Mouse (Mus musculus) heart, embryonic 15.5 days (tissue): ENCODE results near the gene Hivep3. TPM values are rescaled to one million over a fixed set of nuclear protein-coding genes. Genes with fewer than 3 reads are reported as not detected.

ENCODE experiments used
- ATAC-seq: fragments of 200-750 bp; cut with Nextera tagmentation; replicated peaks from 2 replicates; pipeline ENCODE4 v1.8.0; 2017; ENCODE audit warnings: low read depth, moderate TSS enrichment; ENCODE audit not compliant: insufficient number of reproducible peaks, insufficient read depth, low FRiP score
- H3K27ac ChIP-seq: fragments of 300-500 bp; sonication (generic); 2 replicates; pipeline ENCODE4 v1.5.1; 2015; ENCODE audit warnings: mild to moderate bottlenecking, inconsistent platforms
- H3K27me3 ChIP-seq: fragments of 300-500 bp; sonication (generic); 2 replicates; pipeline ENCODE4 v1.6.1; 2015; ENCODE audit warnings: inconsistent platforms
- H3K36me3 ChIP-seq: fragments of 300-500 bp; sonication (generic); 2 replicates; pipeline ENCODE4 v1.6.1; 2015; ENCODE audit warnings: mild to moderate bottlenecking, inconsistent platforms
- H3K4me1 ChIP-seq: fragments of 300-500 bp; sonication (generic); replicated peaks from 2 replicates; pipeline ENCODE4 v1.6.1; 2015; ENCODE audit warnings: inconsistent platforms
- H3K4me2 ChIP-seq: fragments of 300-500 bp; sonication (generic); 2 replicates; pipeline ENCODE4 v1.6.1; 2015; ENCODE audit warnings: inconsistent platforms, mild to moderate bottlenecking, moderate library complexity
- H3K4me3 ChIP-seq: fragments of 300-500 bp; sonication (generic); 2 replicates; pipeline ENCODE4 v1.5.1; 2015; ENCODE audit warnings: mild to moderate bottlenecking, inconsistent platforms
- H3K9ac ChIP-seq: fragments of 300-500 bp; sonication (generic); 2 replicates; pipeline ENCODE4 v1.6.1; 2015; ENCODE audit warnings: mild to moderate bottlenecking, inconsistent platforms
- H3K9me3 ChIP-seq: fragments of 300-500 bp; sonication (generic); replicated peaks from 2 replicates; pipeline ENCODE4 v1.6.1; 2016; ENCODE audit warnings: inconsistent platforms
- WGBS: fragments of 180-500 bp; shearing (Covaris S2); methylation state at CpG from one replicate; pipeline ENCODE4 v1.1.7; 2015; ENCODE audit warnings: mixed read lengths; 5-methylcytosine and 5-hydroxymethylcytosine counted together
- polyA plus RNA-seq: library from polyadenylated mRNA; unstranded; fragments of >200 nt; fragmentation: Nextera tagmentation; extraction: Ambion mirVana; gene quantifications from 2 replicates; pipeline ENCODE4 v1.2.1, GENCODE M21; 2015

The Hivep3 gene
- 6.7 and 8.9 TPM in 2 replicates for polyA plus RNA-seq

GRCm38 (mm10) chr4:119733184-119733880, at the start of gene Hivep3:
Gene Hivep3 (plus strand): TSS chr4:119733784.
- peak; percentile 100 for ATAC-seq

GRCm38 (mm10) chr4:119685746-119686145, 47.8 kb upstream of the Hivep3 start:
- Histone ChIP-seq H3K9me3 (no peaks in the 10 kb centered on the region), H3K9ac (no peak overlapping the region), H3K4me2 (no peak overlapping the region), H3K36me3 (no peaks in the 10 kb centered on the region), H3K4me3 (no peak overlapping the region), H3K27me3 (no peaks in the 10 kb centered on the region), H3K4me1 (no peaks in the 10 kb centered on the region; the same call in 1 of the 2 replicates), H3K27ac (no peak overlapping the region)
- ATAC-seq = no peak
- 74% methylated on average over 2 of the region's 2 CpGs for WGBS

More at GRCm38 (mm10) chr4:119733184-119733880, at the start of gene Hivep3:
- Histone ChIP-seq H3K9ac (peak within 1 kb of the TSS; percentile 77), H3K9me3 (no peaks in the 10 kb centered on the region), H3K4me3 (peak within 1 kb of the TSS; percentile 88), H3K36me3 (no peaks in the 10 kb centered on the region), H3K4me1 (peaks cover 13% of the 10 kb centered on the region), H3K27ac (peak within 1 kb of the TSS; percentile 87), H3K27me3 (peaks cover 9% of the 10 kb centered on the region), H3K4me2 (peak within 1 kb of the TSS; percentile 99)
- under 1% methylated on average over 47 of the region's 47 CpGs for WGBS

- Histone ChIP-seq H3K4me2 (no peak overlapping the region), H3K9me3 (no peaks in the 10 kb centered on the region), H3K9ac (no peak overlapping the region), H3K27ac (no peak overlapping the region), H3K4me1 (no peaks in the 10 kb centered on the region), H3K36me3 (no peaks in the 10 kb centered on the region), H3K27me3 (no peaks in the 10 kb centered on the region), H3K4me3 (no peak overlapping the region)
- no peak for ATAC-seq
- 46% methylated on average over 2 of the region's 2 CpGs for WGBS
Measured at GRCm38 (mm10) chr4:119698339-119698738, 35.2 kb upstream of the Hivep3 start.

- 70% methylated on average over 11 of the region's 11 CpGs for WGBS
- ATAC-seq = no peak
- H3K27ac ChIP-seq = no peak overlapping the region
Measured at GRCm38 (mm10) chr4:119701269-119701954, 32.2 kb upstream of the Hivep3 start.

GRCm38 (mm10) chr4:119703965-119704364, 29.6 kb upstream of the Hivep3 start:
- Histone ChIP-seq H3K27ac (no peak overlapping the region), H3K4me2 (no peak overlapping the region), H3K4me3 (no peak overlapping the region), H3K9me3 (no peaks in the 10 kb centered on the region), H3K27me3 (no peaks in the 10 kb centered on the region), H3K9ac (no peak overlapping the region), H3K36me3 (no peaks in the 10 kb centered on the region), H3K4me1 (no peaks in the 10 kb centered on the region)
- ATAC-seq = no peak
- 73% methylated on average over 8 of the region's 8 CpGs for WGBS

More at GRCm38 (mm10) chr4:119701269-119701954, 32.2 kb upstream of the Hivep3 start:
- Histone ChIP-seq H3K9ac (no peak overlapping the region), H3K36me3 (no peaks in the 10 kb centered on the region), H3K4me1 (no peaks in the 10 kb centered on the region), H3K4me3 (no peak overlapping the region), H3K4me2 (no peak overlapping the region), H3K27me3 (no peaks in the 10 kb centered on the region), H3K9me3 (no peaks in the 10 kb centered on the region)

- Histone ChIP-seq H3K4me1 (no peaks in the 10 kb centered on the region), H3K27me3 (no peaks in the 10 kb centered on the region), H3K9me3 (no peaks in the 10 kb centered on the region), H3K4me2 (no peak overlapping the region), H3K27ac (no peak overlapping the region), H3K9ac (no peak overlapping the region), H3K4me3 (no peak overlapping the region), H3K36me3 (no peaks in the 10 kb centered on the region)
- ATAC-seq = no peak
- 67% methylated on average over 5 of the region's 5 CpGs for WGBS
Measured at GRCm38 (mm10) chr4:119707326-119707725, 26.3 kb upstream of the Hivep3 start.

- no peaks in the 10 kb centered on the region for H3K36me3 ChIP-seq
- ATAC-seq = no peak
- no peak overlapping the region for H3K27ac ChIP-seq
- H3K27me3 ChIP-seq = no peaks in the 10 kb centered on the region
- 44% methylated on average over 3 of the region's 3 CpGs for WGBS
- no peaks in the 10 kb centered on the region for H3K9me3 ChIP-seq
- no peaks in the 10 kb centered on the region for H3K4me1 ChIP-seq
- no peak overlapping the region for H3K4me3 ChIP-seq
- H3K4me2 ChIP-seq = no peak overlapping the region
- no peak overlapping the region for H3K9ac ChIP-seq
Measured at GRCm38 (mm10) chr4:119707751-119708150, 25.8 kb upstream of the Hivep3 start.

GRCm38 (mm10) chr4:119710208-119710607, 23.4 kb upstream of the Hivep3 start:
- no peak overlapping the region for H3K27ac ChIP-seq
- H3K9ac ChIP-seq = no peak overlapping the region
- no peaks in the 10 kb centered on the region for H3K9me3 ChIP-seq
- no peaks in the 10 kb centered on the region for H3K36me3 ChIP-seq
- 64% methylated on average over 4 of the region's 4 CpGs for WGBS
- H3K4me2 ChIP-seq = no peak overlapping the region
- H3K4me1 ChIP-seq = no peaks in the 10 kb centered on the region
- ATAC-seq = no peak
- H3K27me3 ChIP-seq = no peaks in the 10 kb centered on the region
- H3K4me3 ChIP-seq = no peak overlapping the region

GRCm38 (mm10) chr4:119717443-119717842, 16.1 kb upstream of the Hivep3 start:
- Histone ChIP-seq H3K27me3 (no peaks in the 10 kb centered on the region), H3K4me1 (peaks cover 12% of the 10 kb centered on the region), H3K9me3 (no peaks in the 10 kb centered on the region), H3K27ac (no peak overlapping the region), H3K4me3 (no peak overlapping the region), H3K9ac (no peak overlapping the region), H3K36me3 (no peaks in the 10 kb centered on the region), H3K4me2 (no peak overlapping the region)
- WGBS = 84% methylated on average over 11 of the region's 11 CpGs
- ATAC-seq = no peak

GRCm38 (mm10) chr4:119721531-119721930, 12.1 kb upstream of the Hivep3 start:
- Histone ChIP-seq H3K27me3 (no peaks in the 10 kb centered on the region), H3K9ac (no peak overlapping the region)

GRCm38 (mm10) chr4:119726074-119726473, 7.5 kb upstream of the Hivep3 start:
- no peaks in the 10 kb centered on the region for H3K4me1 ChIP-seq
- H3K4me3 ChIP-seq = no peak overlapping the region
- H3K27ac ChIP-seq = no peak overlapping the region
- no peaks in the 10 kb centered on the region for H3K9me3 ChIP-seq
- 41% methylated on average over 5 of the region's 5 CpGs for WGBS
- no peaks in the 10 kb centered on the region for H3K36me3 ChIP-seq
- peaks cover 10% of the 10 kb centered on the region; the same call in 1 of the 2 replicates for H3K27me3 ChIP-seq
- H3K9ac ChIP-seq = no peak overlapping the region
- H3K4me2 ChIP-seq = no peak overlapping the region
- no peak for ATAC-seq

More at GRCm38 (mm10) chr4:119721531-119721930, 12.1 kb upstream of the Hivep3 start:
- no peaks in the 10 kb centered on the region for H3K9me3 ChIP-seq
- WGBS = 83% methylated on average over 3 of the region's 3 CpGs
- H3K4me1 ChIP-seq = peaks cover 12% of the 10 kb centered on the region
- H3K36me3 ChIP-seq = no peaks in the 10 kb centered on the region
- no peak overlapping the region for H3K4me2 ChIP-seq
- H3K4me3 ChIP-seq = no peak overlapping the region
- no peak for ATAC-seq
- H3K27ac ChIP-seq = no peak overlapping the region
